Mouse (Mus musculus): ENCODE data around the gene Rhoa. TPM values are rescaled to one million over a fixed set of nuclear protein-coding genes. Genes with fewer than 3 reads are reported as not detected.

Gene Rhoa
- polyA plus RNA-seq, 1 experiment = 148 TPM

DNA sequence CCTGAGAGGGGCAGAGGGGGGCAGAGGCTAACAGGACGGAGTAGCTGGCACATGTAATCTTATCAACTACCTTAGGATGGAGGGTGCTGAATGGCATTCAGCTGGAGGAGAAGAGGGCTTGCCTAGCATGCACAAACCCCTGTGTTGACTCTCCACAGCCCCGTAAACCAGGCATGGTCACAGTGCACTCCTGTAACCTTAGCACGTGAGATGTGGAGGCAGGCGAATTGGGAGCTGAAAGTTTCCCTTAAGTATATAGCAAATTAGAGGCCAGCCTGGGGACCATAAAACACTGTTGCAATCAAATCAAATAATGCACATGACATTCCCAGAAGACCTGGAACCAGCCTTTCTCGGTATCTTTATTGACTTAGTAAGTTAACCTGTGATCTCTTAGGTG is 72.8 kb downstream of the Rhoa start:
- Histone ChIP-seq H3K27me3 (ENCODE audit: control insufficient read depth, insufficient read depth, low read length) (no peaks in the 10 kb centered on the region), H3K27ac (ENCODE audit: control insufficient read depth, insufficient read depth, low read length) (no peak overlapping the region), H3K4me1 (replicated peaks; ENCODE audit: control insufficient read depth, insufficient read depth, low read length) (no peaks in the 10 kb centered on the region), H3K36me3 (ENCODE audit: control insufficient read depth, insufficient read depth, low read length) (peaks cover 73% of the 10 kb centered on the region), H3K4me3 (ENCODE audit: control insufficient read depth, insufficient read depth, low read length) (no peak overlapping the region)
- 97% methylated on average over 5 of the region's 5 CpGs for WGBS
- TF ChIP-seq CTCF (IDR thresholded peaks at IDR 0.05; ENCODE audit: borderline replicate concordance, control insufficient read depth, extremely low read depth, insufficient read depth, low read length, poor library complexity) (no peak), POLR2A (IDR thresholded peaks at IDR 0.05; ENCODE audit: control insufficient read depth, extremely low read depth, insufficient read depth, low read length, poor library complexity) (no peak)
- no peak for DNase-seq

DNA sequence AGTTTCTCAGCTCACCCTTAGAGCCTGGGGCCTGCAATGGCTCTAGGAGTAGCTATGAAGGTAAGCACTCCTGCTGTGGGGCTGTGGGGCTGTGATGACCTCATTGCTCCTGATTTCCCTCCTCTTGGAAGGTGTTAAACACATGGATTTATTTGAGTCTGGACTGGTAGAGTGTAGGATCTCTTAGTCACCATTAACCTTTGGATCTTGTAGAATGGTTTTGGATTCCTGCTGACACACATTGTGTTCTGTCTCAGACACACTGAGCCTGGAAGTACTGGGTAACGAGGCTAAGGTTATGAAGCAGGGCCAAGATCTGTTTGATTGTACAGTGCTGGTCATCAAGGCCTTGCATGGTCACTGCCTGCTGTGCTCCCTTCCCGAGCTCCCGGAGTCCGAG is 73.4 kb downstream of the Rhoa start:
- 97% methylated on average over 4 of the region's 4 CpGs for WGBS
- Histone ChIP-seq H3K4me3 (ENCODE audit: control insufficient read depth, insufficient read depth, low read length) (no peak overlapping the region), H3K27ac (ENCODE audit: control insufficient read depth, insufficient read depth, low read length) (no peak overlapping the region), H3K36me3 (ENCODE audit: control insufficient read depth, insufficient read depth, low read length) (peaks cover 73% of the 10 kb centered on the region), H3K27me3 (ENCODE audit: control insufficient read depth, insufficient read depth, low read length) (no peaks in the 10 kb centered on the region), H3K4me1 (replicated peaks; ENCODE audit: control insufficient read depth, insufficient read depth, low read length) (no peaks in the 10 kb centered on the region)
- TF ChIP-seq POLR2A (IDR thresholded peaks at IDR 0.05; ENCODE audit: control insufficient read depth, extremely low read depth, insufficient read depth, low read length, poor library complexity) (no peak), CTCF (IDR thresholded peaks at IDR 0.05; ENCODE audit: borderline replicate concordance, control insufficient read depth, extremely low read depth, insufficient read depth, low read length, poor library complexity) (no peak)
- DNase-seq = no peak

DNA sequence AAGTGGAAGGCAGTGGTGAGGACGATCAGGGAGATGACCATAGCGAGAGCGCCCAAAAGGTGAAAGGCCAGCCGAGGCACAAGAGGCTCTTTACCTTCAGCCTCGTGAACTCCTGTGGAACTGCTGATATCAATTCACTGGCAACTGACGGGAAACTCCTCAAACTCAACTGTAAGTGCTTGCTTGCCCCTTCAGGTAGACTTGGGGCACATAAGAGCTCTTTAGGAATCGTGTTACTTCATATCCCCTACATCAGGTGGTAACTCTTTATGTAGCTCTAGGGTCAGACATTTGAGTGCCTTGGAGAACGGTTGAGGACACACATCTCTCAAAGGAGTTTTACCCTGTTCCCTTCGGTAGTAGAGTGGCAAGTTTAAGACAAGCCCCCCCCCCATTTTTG is 75.5 kb downstream of the Rhoa start:
- DNase-seq = no peak

DNA sequence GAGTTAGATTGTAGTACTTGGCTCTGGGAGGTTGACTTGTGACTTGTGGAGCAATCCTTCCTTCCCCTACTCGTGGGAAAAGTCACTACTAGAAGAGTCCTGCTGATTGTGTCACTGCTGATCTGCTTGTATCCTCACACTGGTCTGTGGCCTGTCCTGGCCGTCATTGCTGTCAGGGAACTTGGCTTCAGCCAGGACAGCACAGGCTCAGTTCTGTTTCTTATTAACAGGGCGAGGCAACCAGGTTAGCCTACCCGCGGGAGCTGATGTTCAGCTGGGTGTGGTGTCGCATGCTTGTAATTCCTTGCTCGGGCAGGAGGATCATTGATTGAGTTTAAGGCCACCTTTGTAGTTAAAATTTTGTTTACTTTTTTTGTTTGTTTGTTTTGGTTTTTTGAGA is 79.1 kb downstream of the Rhoa start:
- no peak for TF ChIP-seq CTCF (IDR thresholded peaks at IDR 0.05; ENCODE audit: borderline replicate concordance, control insufficient read depth, extremely low read depth, insufficient read depth, low read length, poor library complexity)
- no peak for TF ChIP-seq POLR2A (IDR thresholded peaks at IDR 0.05; ENCODE audit: control insufficient read depth, extremely low read depth, insufficient read depth, low read length, poor library complexity)
- no peak overlapping the region for H3K27ac ChIP-seq (ENCODE audit: control insufficient read depth, insufficient read depth, low read length)
- H3K4me1 ChIP-seq (replicated peaks; ENCODE audit: control insufficient read depth, insufficient read depth, low read length) = no peaks in the 10 kb centered on the region
- H3K4me3 ChIP-seq (ENCODE audit: control insufficient read depth, insufficient read depth, low read length) = no peak overlapping the region
- H3K36me3 ChIP-seq (ENCODE audit: control insufficient read depth, insufficient read depth, low read length) = peaks cover 92% of the 10 kb centered on the region
- H3K27me3 ChIP-seq (ENCODE audit: control insufficient read depth, insufficient read depth, low read length) = no peaks in the 10 kb centered on the region
- WGBS = 96% methylated on average over 7 of the region's 7 CpGs
- DNase-seq = no peak

More for the DNA sequence above, 75.5 kb downstream of the Rhoa start:
- 96% methylated on average over 9 of the region's 9 CpGs for WGBS
- Histone ChIP-seq H3K27ac (ENCODE audit: control insufficient read depth, insufficient read depth, low read length) (no peak overlapping the region), H3K36me3 (ENCODE audit: control insufficient read depth, insufficient read depth, low read length) (peaks cover 80% of the 10 kb centered on the region), H3K4me1 (replicated peaks; ENCODE audit: control insufficient read depth, insufficient read depth, low read length) (no peaks in the 10 kb centered on the region), H3K27me3 (ENCODE audit: control insufficient read depth, insufficient read depth, low read length) (no peaks in the 10 kb centered on the region), H3K4me3 (ENCODE audit: control insufficient read depth, insufficient read depth, low read length) (no peak overlapping the region)
- TF ChIP-seq POLR2A (IDR thresholded peaks at IDR 0.05; ENCODE audit: control insufficient read depth, extremely low read depth, insufficient read depth, low read length, poor library complexity) (no peak), CTCF (IDR thresholded peaks at IDR 0.05; ENCODE audit: borderline replicate concordance, control insufficient read depth, extremely low read depth, insufficient read depth, low read length, poor library complexity) (no peak)

- DNase-seq = no peak
- Histone ChIP-seq H3K4me1 (replicated peaks; ENCODE audit: control insufficient read depth, insufficient read depth, low read length) (no peaks in the 10 kb centered on the region), H3K27ac (ENCODE audit: control insufficient read depth, insufficient read depth, low read length) (no peak overlapping the region), H3K27me3 (ENCODE audit: control insufficient read depth, insufficient read depth, low read length) (no peaks in the 10 kb centered on the region), H3K36me3 (ENCODE audit: control insufficient read depth, insufficient read depth, low read length) (peaks cover 88% of the 10 kb centered on the region), H3K4me3 (ENCODE audit: control insufficient read depth, insufficient read depth, low read length) (no peak overlapping the region)
- TF ChIP-seq CTCF (IDR thresholded peaks at IDR 0.05; ENCODE audit: borderline replicate concordance, control insufficient read depth, extremely low read depth, insufficient read depth, low read length, poor library complexity) (no peak), POLR2A (IDR thresholded peaks at IDR 0.05; ENCODE audit: control insufficient read depth, extremely low read depth, insufficient read depth, low read length, poor library complexity) (no peak)
- 92% methylated on average over 4 of the region's 4 CpGs for WGBS
These were observed 80.9 kb downstream of the Rhoa start for GRCm38 (mm10) chr9:108386816-108387215.

Other genes with a start within 250 kb of the Rhoa start
- 3.3 and 3.5 TPM in 2 replicates for gene Mst1, start 225.7 kb upstream of the Rhoa start, polyA plus RNA-seq (2012; rRNA removed)
- 221 and 246 TPM in 2 replicates for gene Rnf123, start 222.8 kb upstream of the Rhoa start, polyA plus RNA-seq (2012; rRNA removed)
- gene Apeh, start 211.5 kb upstream of the Rhoa start, polyA plus RNA-seq (2012; rRNA removed) = 131 and 163 TPM in 2 replicates
- 2.6 and 4.3 TPM in 2 replicates for gene Bsn, start 115.7 kb upstream of the Rhoa start, polyA plus RNA-seq (2012; rRNA removed)
- gene Dag1, start 42.2 kb upstream of the Rhoa start, polyA plus RNA-seq (2012; rRNA removed) = 25.4 and 27.0 TPM in 2 replicates
- 9.0 and 9.2 TPM in 2 replicates for gene Nicn1, start 15.7 kb upstream of the Rhoa start, polyA plus RNA-seq (2012; rRNA removed)
- 3.2 and 4.4 TPM in 2 replicates for gene Amt, start 9.3 kb upstream of the Rhoa start, polyA plus RNA-seq (2012; rRNA removed)
- 31.1 and 43.4 TPM in 2 replicates for gene Tcta, start within 50 bp of the Rhoa start, polyA plus RNA-seq (2012; rRNA removed)
- 800 and 899 TPM in 2 replicates for gene Gpx1, start 32.8 kb downstream of the Rhoa start, polyA plus RNA-seq (2012; rRNA removed)
- gene Usp4, start 41.7 kb downstream of the Rhoa start, polyA plus RNA-seq (2012; rRNA removed) = 100 and 104 TPM in 2 replicates
- gene 1700102P08Rik, start 86.7 kb downstream of the Rhoa start, polyA plus RNA-seq (2012; rRNA removed) = 0.70 and 1.9 TPM in 2 replicates
- gene Ccdc36, start 122.4 kb downstream of the Rhoa start, polyA plus RNA-seq (2012; rRNA removed) = 0.09 and 0.12 TPM in 2 replicates
- not detected in 2 replicates for gene BC048562, start 130.4 kb downstream of the Rhoa start, polyA plus RNA-seq (2012; rRNA removed)
- 39.6 and 40.2 TPM in 2 replicates for gene Ccdc71, start 154.4 kb downstream of the Rhoa start, polyA plus RNA-seq (2012; rRNA removed)
- gene Klhdc8b, start 155.5 kb downstream of the Rhoa start, polyA plus RNA-seq (2012; rRNA removed) = 16.9 and 21.0 TPM in 2 replicates
- 16.1 and 33.7 TPM in 2 replicates for gene Lamb2, start 173.6 kb downstream of the Rhoa start, polyA plus RNA-seq (2012; rRNA removed)
- 318 and 335 TPM in 2 replicates for gene Usp19, start 184.5 kb downstream of the Rhoa start, polyA plus RNA-seq (2012; rRNA removed)
- gene Qars, start 201.6 kb downstream of the Rhoa start, polyA plus RNA-seq (2012; rRNA removed) = 376 and 382 TPM in 2 replicates
- gene Qrich1, start 210.7 kb downstream of the Rhoa start, polyA plus RNA-seq (2012; rRNA removed) = 200 and 225 TPM in 2 replicates

Data from thymus, adult 2 months (tissue).